Mouse (Mus musculus) G1E (cell line): Measurements from ENCODE around the gene Sapcd2.

Experiments used
- CTCF ChIP-seq: IDR thresholded peaks from 2 replicates; pipeline ENCODE4 v1.5.1; 2012; ENCODE audit warnings: low read depth, low read length, inconsistent platforms, mixed read lengths
- GATA1 ChIP-seq: IDR thresholded peaks from 2 replicates; pipeline ENCODE4 v1.6.1; 2012; ENCODE audit warnings: borderline replicate concordance, low read length, inconsistent platforms, mixed read lengths
- POLR2AphosphoS5 ChIP-seq: IDR thresholded peaks from 2 replicates; pipeline ENCODE4 v1.6.1; 2012; ENCODE audit warnings: low read depth, low read length, inconsistent platforms; ENCODE audit not compliant: insufficient replicate concordance

DNA sequence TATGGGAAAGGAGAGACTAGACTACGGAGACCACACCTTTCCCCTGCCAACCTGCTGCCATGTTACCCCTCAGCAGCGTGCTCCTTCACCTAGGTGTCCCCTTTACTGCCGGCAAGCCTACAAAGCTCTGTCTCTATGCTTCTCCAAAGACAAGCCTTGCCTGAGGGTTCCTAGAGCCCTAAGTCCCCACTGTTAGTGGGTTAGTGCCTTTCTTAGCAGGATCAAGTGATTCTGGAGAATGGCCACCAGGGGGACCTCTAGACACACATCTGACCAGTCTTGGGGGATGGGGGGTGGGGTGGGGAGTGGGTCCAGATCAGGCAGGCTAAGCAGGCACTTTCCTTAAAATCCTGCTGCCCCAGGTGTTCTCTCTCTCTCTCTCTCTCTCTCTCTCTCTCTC, 49.8 kb downstream of the Sapcd2 start:
- TF ChIP-seq POLR2AphosphoS5: no peak
- TF ChIP-seq GATA1: no peak
- TF ChIP-seq CTCF: peak; percentile 7; the same call in 1 of the 2 replicates
